Mouse (Mus musculus) embryonic facial prominence, embryonic 12.5 days (tissue): Measurements from ENCODE around the gene Mtg2. TPM values are rescaled to one million over a fixed set of nuclear protein-coding genes. Genes with fewer than 3 reads are reported as not detected.

ENCODE experiments used
- ATAC-seq: fragments of 200-750 bp; cut with Nextera tagmentation; 2 replicates; pipeline ENCODE4 v1.8.0; 2017; ENCODE audit not compliant: insufficient number of reproducible peaks, insufficient read depth, low FRiP score, low TSS enrichment
- H3K27ac ChIP-seq: fragments of 300-500 bp; sonication (generic); 2 replicates; pipeline ENCODE4 v1.5.1; 2016; ENCODE audit warnings: mild to moderate bottlenecking
- H3K27me3 ChIP-seq: fragments of 300-500 bp; sonication (generic); 2 replicates; pipeline ENCODE4 v1.6.1; 2016; ENCODE audit warnings: mild to moderate bottlenecking, moderate library complexity
- H3K36me3 ChIP-seq: fragments of 300-500 bp; sonication (generic); 2 replicates; pipeline ENCODE4 v1.6.1; 2016; ENCODE audit warnings: mild to moderate bottlenecking
- H3K4me1 ChIP-seq: fragments of 300-500 bp; sonication (generic); 2 replicates; pipeline ENCODE4 v1.6.1; 2016
- H3K4me2 ChIP-seq: fragments of 300-500 bp; sonication (generic); replicated peaks from 2 replicates; pipeline ENCODE4 v1.6.1; 2016; ENCODE audit warnings: mild to moderate bottlenecking, moderate library complexity
- H3K4me3 ChIP-seq: fragments of 300-500 bp; sonication (generic); 2 replicates; pipeline ENCODE4 v1.5.1; 2016; ENCODE audit warnings: mild to moderate bottlenecking
- H3K9ac ChIP-seq: fragments of 300-500 bp; sonication (generic); 2 replicates; pipeline ENCODE4 v1.6.1; 2016; ENCODE audit warnings: mild to moderate bottlenecking, moderate library complexity
- H3K9me3 ChIP-seq: fragments of 300-500 bp; sonication (generic); 2 replicates; pipeline ENCODE4 v1.6.1; 2016; ENCODE audit warnings: mild to moderate bottlenecking, moderate library complexity
- WGBS: fragments of 180-500 bp; shearing (Covaris S2); methylation state at CpG from one replicate; pipeline ENCODE4 v1.1.7; 2016; 5-methylcytosine and 5-hydroxymethylcytosine counted together
- polyA plus RNA-seq: library from polyadenylated mRNA; unstranded; fragments of >200 nt; fragmentation: Nextera tagmentation; extraction: Ambion mirVana; gene quantifications from 2 replicates; pipeline ENCODE4 v1.2.1, GENCODE M21; 2016

Mtg2 gene
- 29.0 and 30.4 TPM in 2 replicates for polyA plus RNA-seq

- peak within 1 kb of the TSS; percentile 79 for H3K27ac ChIP-seq
- peaks cover 9% of the 10 kb centered on the region for H3K4me1 ChIP-seq
- peak; percentile 88 for ATAC-seq
- peak within 1 kb of the TSS; percentile 90 for H3K4me2 ChIP-seq
- no peaks in the 10 kb centered on the region for H3K9me3 ChIP-seq
- 5% methylated on average over 58 of the region's 58 CpGs for WGBS
- H3K4me3 ChIP-seq = peak within 1 kb of the TSS; percentile 73
- peak within 1 kb of the TSS; percentile 70 for H3K9ac ChIP-seq
- no peaks in the 10 kb centered on the region for H3K27me3 ChIP-seq
- H3K36me3 ChIP-seq = peaks cover 10% of the 10 kb centered on the region
Observed at GRCm38 (mm10) chr2:180070481-180071453, at the start of gene Mtg2. Gene Mtg2 (plus strand): TSS chr2:180070588.

GRCm38 (mm10) chr2:180020919-180021318, 49.5 kb upstream of the Mtg2 start:
- Histone ChIP-seq H3K4me2 (no peak overlapping the region), H3K4me1 (peaks cover 15% of the 10 kb centered on the region; the same call in 1 of the 2 replicates), H3K9me3 (no peaks in the 10 kb centered on the region), H3K4me3 (no peak overlapping the region), H3K36me3 (no peaks in the 10 kb centered on the region), H3K27ac (no peak overlapping the region), H3K27me3 (peaks cover 20% of the 10 kb centered on the region; the same call in 1 of the 2 replicates), H3K9ac (no peak overlapping the region)
- WGBS = 80% methylated on average over 8 of the region's 8 CpGs
- no peak for ATAC-seq

- Histone ChIP-seq H3K4me2 (no peak overlapping the region), H3K4me3 (no peak overlapping the region), H3K27me3 (peaks cover 20% of the 10 kb centered on the region; the same call in 1 of the 2 replicates), H3K36me3 (peaks cover 3% of the 10 kb centered on the region), H3K9ac (no peak overlapping the region), H3K27ac (no peak overlapping the region), H3K4me1 (peaks cover 23% of the 10 kb centered on the region), H3K9me3 (no peaks in the 10 kb centered on the region)
- WGBS = 71% methylated on average over 6 of the region's 6 CpGs
- ATAC-seq = no peak
Observed at GRCm38 (mm10) chr2:180022751-180023150, 47.6 kb upstream of the Mtg2 start.

GRCm38 (mm10) chr2:180024401-180025098, 45.8 kb upstream of the Mtg2 start, which contains the start of gene Lsm14b:
Gene Lsm14b (plus strand): TSS chr2:180024987.
- Histone ChIP-seq H3K4me2 (peak within 1 kb of the TSS; percentile 92), H3K4me3 (peak within 1 kb of the TSS; percentile 78), H3K27ac (peak within 1 kb of the TSS; percentile 97), H3K36me3 (peaks cover 20% of the 10 kb centered on the region), H3K9me3 (no peaks in the 10 kb centered on the region), H3K4me1 (peaks cover 29% of the 10 kb centered on the region), H3K27me3 (peaks cover 20% of the 10 kb centered on the region; the same call in 1 of the 2 replicates), H3K9ac (peak within 1 kb of the TSS; percentile 93)
- WGBS = under 1% methylated on average over 71 of the region's 80 CpGs
- peak; percentile 94 for ATAC-seq

GRCm38 (mm10) chr2:180025135-180025860, 45.1 kb upstream of the Mtg2 start:
- peak; percentile 0; the same call in 1 of the 2 replicates for ATAC-seq
- H3K4me1 ChIP-seq = peaks cover 29% of the 10 kb centered on the region
- H3K4me2 ChIP-seq = peak overlapping the region; percentile 92
- H3K27ac ChIP-seq = peak overlapping the region; percentile 97
- WGBS = under 1% methylated on average over 83 of the region's 84 CpGs
- H3K27me3 ChIP-seq = peaks cover 20% of the 10 kb centered on the region; the same call in 1 of the 2 replicates
- peak overlapping the region; percentile 93 for H3K9ac ChIP-seq
- H3K36me3 ChIP-seq = peaks cover 28% of the 10 kb centered on the region
- no peaks in the 10 kb centered on the region for H3K9me3 ChIP-seq
- H3K4me3 ChIP-seq = peak overlapping the region; percentile 78

- peaks cover 20% of the 10 kb centered on the region; the same call in 1 of the 2 replicates for H3K27me3 ChIP-seq
- no peak for ATAC-seq
- peak overlapping the region; percentile 92 for H3K4me2 ChIP-seq
- H3K9me3 ChIP-seq = no peaks in the 10 kb centered on the region
- peak overlapping the region; percentile 78 for H3K4me3 ChIP-seq
- peaks cover 33% of the 10 kb centered on the region for H3K36me3 ChIP-seq
- H3K27ac ChIP-seq = peak overlapping the region; percentile 97
- H3K4me1 ChIP-seq = peaks cover 29% of the 10 kb centered on the region
- 5% methylated on average over 6 of the region's 6 CpGs for WGBS
- peak overlapping the region; percentile 93 for H3K9ac ChIP-seq
Observed at GRCm38 (mm10) chr2:180025861-180026200, 44.6 kb upstream of the Mtg2 start.

GRCm38 (mm10) chr2:180027768-180028167, 42.6 kb upstream of the Mtg2 start:
- Histone ChIP-seq H3K4me2 (peak overlapping the region; percentile 92), H3K9ac (0 out of 2 replicates have a peak overlapping the region, but pooled peaks have one; percentile 93), H3K36me3 (peaks cover 52% of the 10 kb centered on the region), H3K27me3 (peaks cover 10% of the 10 kb centered on the region; the same call in 1 of the 2 replicates), H3K9me3 (no peaks in the 10 kb centered on the region), H3K4me1 (peaks cover 29% of the 10 kb centered on the region), H3K27ac (no peak overlapping the region), H3K4me3 (peak overlapping the region; percentile 78)
- 81% methylated on average over 9 of the region's 9 CpGs for WGBS
- ATAC-seq = no peak

- H3K4me2 ChIP-seq = no peak overlapping the region
- peaks cover 22% of the 10 kb centered on the region for H3K4me1 ChIP-seq
- 97% methylated on average over 6 of the region's 6 CpGs for WGBS
- H3K27me3 ChIP-seq = no peaks in the 10 kb centered on the region
- peaks cover 87% of the 10 kb centered on the region for H3K36me3 ChIP-seq
- H3K4me3 ChIP-seq = no peak overlapping the region
- no peak overlapping the region for H3K27ac ChIP-seq
- no peak for ATAC-seq
- H3K9ac ChIP-seq = no peak overlapping the region
- H3K9me3 ChIP-seq = no peaks in the 10 kb centered on the region
Observed at GRCm38 (mm10) chr2:180031270-180031669, 39.1 kb upstream of the Mtg2 start.

- Histone ChIP-seq H3K36me3 (peaks cover 99% of the 10 kb centered on the region), H3K4me3 (no peak overlapping the region), H3K9me3 (no peaks in the 10 kb centered on the region), H3K4me2 (no peak overlapping the region), H3K27ac (no peak overlapping the region), H3K27me3 (no peaks in the 10 kb centered on the region), H3K4me1 (peaks cover 5% of the 10 kb centered on the region), H3K9ac (0 out of 2 replicates have a peak overlapping the region, but pooled peaks have one; percentile 7)
- WGBS = 83% methylated on average over 3 of the region's 3 CpGs
- ATAC-seq = no peak
Observed at GRCm38 (mm10) chr2:180032925-180033324, 37.5 kb upstream of the Mtg2 start.

- Histone ChIP-seq H3K9ac (no peak overlapping the region), H3K4me3 (no peak overlapping the region), H3K27me3 (no peaks in the 10 kb centered on the region), H3K27ac (no peak overlapping the region), H3K4me1 (no peaks in the 10 kb centered on the region), H3K9me3 (no peaks in the 10 kb centered on the region), H3K4me2 (no peak overlapping the region), H3K36me3 (peaks cover 100% of the 10 kb centered on the region)
- WGBS = 38% methylated on average over 3 of the region's 3 CpGs
- 0 out of 2 replicates have a peak, but pooled peaks have one; percentile 11 for ATAC-seq
Observed at GRCm38 (mm10) chr2:180033956-180034355, 36.4 kb upstream of the Mtg2 start.

- H3K4me2 ChIP-seq = no peak overlapping the region
- H3K27me3 ChIP-seq = no peaks in the 10 kb centered on the region
- peaks cover 3% of the 10 kb centered on the region; the same call in 1 of the 2 replicates for H3K4me1 ChIP-seq
- no peak overlapping the region for H3K27ac ChIP-seq
- H3K9ac ChIP-seq = no peak overlapping the region
- H3K9me3 ChIP-seq = no peaks in the 10 kb centered on the region
- no peak for ATAC-seq
- 62% methylated on average over 5 of the region's 5 CpGs for WGBS
- no peak overlapping the region for H3K4me3 ChIP-seq
- peaks cover 98% of the 10 kb centered on the region for H3K36me3 ChIP-seq
Observed at GRCm38 (mm10) chr2:180034753-180035152, 35.6 kb upstream of the Mtg2 start.
